Mouse (Mus musculus) frontal cortex, postnatal 10 days (tissue): ENCODE data around the gene Aaed1.
A peak's percentile ranks its signal among the peaks of the same experiment; 100 is the strongest.
"Not testable (repeated sequence)": the region's sequence is repeated elsewhere in the genome, so short reads cannot be mapped to it uniquely, and the experiment has no call there.

Experiments used
- DNase-seq, 2 experiments: peaks; one replicate each; pipeline ENCODE4 v3.0.0; 2022; ENCODE audit warnings: low spot score in 2 of 2, mixed read lengths in 1 of 2

Aaed1 gene

DNA sequence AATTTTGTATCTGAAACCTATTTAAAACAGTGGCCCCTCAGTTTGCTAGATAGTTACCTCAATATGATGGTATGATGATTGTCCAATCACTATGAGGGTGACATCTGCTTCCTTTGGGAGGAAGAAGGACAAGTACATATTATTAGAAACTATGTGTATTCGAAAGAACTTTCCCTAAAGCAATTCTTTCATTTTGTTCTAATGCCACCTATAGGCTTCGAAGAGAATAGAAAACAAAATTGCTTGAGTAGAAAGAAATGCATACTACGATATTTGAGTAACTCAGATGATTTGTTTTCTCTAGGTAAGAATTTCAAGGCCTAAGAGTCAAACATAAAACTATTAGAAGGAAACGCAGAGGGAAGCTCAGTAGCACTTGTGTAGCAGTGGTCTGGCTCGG lies 3.5 kb downstream of the Aaed1 start:
- no peak for DNase-seq

DNA sequence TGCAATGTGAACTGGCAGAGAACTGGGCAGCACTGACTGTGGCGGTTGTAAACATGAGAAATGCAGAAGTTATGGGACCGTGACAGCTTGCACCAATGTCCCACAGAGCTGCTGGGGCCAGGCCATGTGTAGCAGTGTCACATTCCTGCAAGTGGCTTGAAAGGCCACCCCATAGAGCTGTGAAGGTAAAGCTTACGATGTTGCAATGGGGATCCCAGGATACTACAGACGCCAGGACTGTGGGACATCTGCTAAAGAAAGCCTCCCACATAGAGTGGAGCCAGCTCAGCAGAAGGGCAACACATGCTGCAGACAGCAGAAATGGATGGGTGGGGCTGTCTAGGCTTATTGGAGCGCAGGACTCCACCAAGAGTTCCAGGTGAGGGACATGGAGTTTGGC lies 5.0 kb downstream of the Aaed1 start:
- DNase-seq: no peak

DNA sequence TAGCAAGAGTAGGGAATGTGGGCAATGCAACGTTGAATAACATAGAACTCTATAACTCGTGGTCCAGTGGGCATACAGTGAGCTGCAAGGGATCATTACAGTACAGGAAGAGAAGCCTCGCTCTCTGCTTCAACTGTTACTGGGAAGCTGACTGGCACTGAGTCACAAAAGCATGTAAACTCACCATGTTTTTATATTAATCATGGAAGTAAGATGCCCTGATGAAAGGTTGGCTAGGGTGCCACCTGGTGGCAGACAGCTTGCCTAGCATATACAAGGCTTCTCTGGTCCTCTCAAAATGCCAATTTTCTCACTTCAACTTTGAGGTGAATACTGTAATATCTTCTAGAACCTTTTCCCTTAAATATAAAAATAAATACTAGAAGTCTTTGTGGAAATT lies 6.4 kb downstream of the Aaed1 start:
- peak in 1 of 2 experiments; percentile 35 for DNase-seq

DNA sequence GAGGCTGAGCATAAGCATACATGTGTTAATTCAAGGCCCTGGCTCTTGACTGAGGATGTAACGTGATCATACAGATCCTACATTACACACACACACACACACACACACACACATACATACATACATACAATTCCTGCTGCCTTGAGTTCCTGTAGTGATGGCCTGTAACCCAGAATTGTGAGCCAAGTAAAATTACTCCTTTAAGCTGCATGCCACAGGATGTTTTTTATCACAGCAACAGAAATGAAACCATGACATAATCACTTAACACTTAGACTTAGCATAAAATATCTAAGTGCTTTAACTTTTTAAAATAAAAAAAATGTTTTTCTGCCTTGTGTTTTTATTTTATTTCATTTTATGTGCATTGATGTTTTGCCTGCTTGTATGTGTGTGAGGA lies 13.4 kb downstream of the Aaed1 start:
- DNase-seq: no peak

DNA sequence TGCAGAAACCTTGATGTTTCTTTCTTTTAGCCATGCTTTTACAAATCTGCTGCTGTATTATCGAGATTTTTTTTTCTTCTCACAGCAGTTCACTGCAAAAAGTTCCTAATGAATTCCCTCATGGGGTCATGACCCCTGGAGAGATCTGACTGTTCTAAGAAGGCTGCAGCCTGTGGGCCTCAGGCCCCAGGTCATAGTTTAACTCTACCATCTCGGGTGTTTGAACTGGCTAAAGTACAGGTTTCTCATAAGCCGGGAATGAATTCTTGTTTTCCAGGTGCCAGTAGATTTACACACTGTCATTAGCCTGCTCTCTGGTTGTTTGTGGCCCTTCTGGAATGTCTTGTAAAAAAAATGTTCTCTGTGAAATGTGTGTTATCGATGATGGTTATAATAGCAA lies 25.7 kb downstream of the Aaed1 start:
- no peak for DNase-seq

DNA sequence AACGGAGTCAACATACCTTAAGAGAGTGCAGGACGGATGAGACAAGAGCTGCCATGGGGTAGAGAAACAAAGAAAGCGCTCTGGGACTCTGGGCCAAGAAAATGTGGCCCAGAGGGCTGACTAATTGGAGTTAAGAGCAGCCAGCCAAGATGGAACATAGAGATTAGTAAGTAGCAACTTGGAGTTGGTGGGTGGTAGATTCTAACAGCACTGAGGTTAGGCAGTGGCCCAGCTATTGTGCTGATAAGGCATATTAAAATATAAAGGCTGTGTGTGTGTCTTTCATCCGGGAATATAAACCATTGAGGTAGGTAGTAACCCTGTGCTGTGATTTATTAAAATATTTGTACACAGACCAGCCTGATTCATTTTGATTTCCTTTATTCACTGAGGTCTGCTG lies 26.2 kb downstream of the Aaed1 start:
- no peak for DNase-seq

DNA sequence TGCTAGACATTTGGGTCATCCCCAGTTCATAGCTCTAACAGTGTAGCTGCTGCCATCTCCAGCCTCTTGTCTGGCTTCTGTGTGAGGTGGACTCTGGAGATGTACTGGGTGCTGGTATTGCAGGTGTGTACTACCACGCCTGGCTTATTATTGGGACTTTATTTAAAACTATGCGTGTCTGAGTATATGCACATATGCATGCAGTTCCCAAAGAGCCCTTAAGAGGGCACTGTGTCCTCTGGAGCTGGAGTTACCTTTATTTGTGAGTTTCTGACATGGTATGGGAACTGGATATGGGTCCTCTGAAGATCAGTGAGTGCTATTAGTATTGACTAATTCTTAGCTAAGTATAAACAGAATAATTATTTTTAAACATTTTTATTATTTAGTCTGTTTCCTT lies 27.8 kb downstream of the Aaed1 start:
- DNase-seq: no peak

DNA sequence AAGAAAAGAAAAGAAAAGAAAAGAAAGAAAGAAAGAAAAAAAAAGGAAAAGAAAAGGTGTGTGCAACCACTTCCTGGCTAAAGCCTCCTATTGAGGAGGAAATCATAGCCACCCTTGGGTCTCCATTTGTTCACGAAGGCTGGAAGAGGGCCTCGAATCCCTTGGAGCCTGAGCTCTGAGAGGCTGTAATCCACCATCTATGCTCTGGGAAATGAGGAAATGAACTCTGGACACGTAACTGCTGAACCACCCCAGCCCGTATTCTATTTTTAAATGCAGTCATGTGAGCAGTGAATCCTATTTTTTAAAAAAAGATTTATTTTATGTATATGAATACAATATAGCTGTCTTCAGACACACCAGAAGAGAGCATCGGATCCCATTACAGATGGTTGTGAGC lies 31.6 kb downstream of the Aaed1 start:
- DNase-seq: no peak

DNA sequence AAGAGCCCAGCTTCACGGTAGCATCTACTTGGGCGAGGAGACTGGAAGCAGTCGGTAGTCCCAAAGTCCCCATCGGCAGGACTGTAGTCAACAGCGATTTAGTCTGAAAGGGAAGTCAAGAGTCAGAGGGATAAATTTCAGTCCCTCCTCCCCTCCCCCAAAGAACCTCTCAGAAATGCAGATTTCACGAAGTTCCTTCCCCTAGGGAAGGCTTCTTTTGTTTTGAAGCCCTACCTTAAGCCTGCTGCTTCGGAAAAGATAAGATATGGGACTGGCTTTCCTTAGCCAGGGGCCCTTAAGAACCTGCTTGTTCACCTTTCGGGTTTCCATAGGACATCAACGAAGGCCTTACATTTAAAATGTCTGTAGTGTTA lies 36.8 kb downstream of the Aaed1 start:
- no peak for DNase-seq

DNA sequence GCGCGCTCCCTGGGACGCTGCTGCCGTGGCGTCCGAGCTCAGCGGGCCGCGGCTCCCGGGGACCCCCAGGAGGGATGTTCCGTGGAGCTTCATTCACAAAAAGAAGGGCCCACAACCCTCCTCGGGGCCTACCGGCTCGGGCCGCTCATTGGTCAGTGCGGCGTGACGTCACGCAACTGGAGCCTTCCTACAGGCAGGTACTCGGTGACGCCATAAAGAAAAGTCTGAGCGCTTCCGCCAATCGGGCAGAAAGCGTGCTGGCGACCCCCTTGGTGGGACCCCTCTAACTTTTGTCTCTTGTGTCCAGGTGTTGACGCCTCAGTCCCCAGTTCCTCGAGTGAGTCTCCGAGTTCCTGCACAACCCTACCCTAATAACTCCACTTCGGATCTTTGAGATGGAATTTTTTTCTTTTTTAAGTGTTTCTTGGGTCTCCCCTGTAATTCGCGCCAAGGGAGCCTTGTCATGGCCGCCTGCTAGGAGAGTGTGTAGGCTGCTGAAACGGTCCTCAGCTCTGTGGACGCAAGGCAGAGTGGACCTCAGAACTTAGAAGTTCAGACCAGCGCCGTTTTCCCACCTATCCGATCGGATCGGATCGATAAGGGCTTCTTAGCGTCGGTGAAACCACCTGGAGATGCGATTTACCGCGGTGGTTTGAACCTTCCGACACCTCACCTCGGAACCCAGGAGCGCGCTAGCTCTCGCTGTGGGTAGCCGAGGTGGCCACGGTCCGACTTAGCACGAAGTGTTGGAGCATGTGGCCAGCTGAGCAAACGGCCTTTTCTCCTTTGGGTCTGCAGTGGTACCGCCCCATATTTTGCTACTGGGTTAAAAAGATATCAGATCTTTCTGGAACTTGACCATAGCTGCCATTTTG lies 37.4 kb downstream of the Aaed1 start, which contains the start of gene Cdc14b:
TSS of gene Cdc14b (minus strand) at position 412 of the 875 bp plus-strand sequence.
- DNase-seq: peak; percentile 35 to 60

DNA sequence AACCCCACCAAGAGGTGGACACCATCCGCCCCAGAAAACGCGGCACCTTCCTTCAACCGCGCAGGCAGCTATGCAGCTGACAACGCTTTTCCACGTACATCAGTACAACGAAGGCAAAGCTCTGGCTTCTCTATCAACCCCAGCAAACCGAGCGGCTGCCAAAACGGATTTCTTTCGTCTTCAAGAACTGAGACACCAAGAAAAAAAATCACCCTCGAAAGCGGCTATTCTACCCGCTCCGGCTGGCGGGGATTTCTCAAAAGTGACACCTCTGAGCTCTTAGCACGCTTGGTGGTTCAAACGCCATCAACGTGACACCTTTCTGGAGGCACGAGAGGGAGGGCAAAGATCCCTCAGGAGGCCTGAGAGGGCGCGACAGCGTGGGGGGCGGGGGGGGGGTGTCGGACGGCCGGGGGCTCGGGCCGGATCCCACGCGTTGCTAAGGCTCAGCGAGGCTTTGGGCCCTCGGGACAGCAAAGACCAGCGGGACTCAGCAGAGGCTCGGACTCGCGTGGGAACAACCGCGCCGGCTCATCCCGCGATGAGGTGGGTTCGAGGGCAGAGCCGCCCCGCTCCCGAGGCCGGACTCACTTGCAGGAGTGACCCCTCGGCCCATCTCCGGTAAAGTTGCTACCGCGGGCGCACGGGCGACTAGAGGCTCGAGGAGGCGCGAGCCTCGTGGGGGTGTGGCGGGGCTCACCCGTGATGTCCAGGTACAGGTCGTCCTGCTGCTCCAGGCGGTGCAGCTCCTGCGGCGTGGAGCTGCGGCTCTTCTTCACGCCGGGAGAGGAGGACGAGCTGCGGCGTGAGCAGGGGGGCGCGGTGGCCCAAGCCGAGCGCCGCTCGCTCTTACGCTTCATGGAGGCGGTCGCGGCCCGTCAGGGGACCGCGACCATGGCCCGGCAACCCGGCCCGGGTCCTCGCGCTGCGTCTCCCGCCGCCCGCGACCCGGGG lies 38.3 kb downstream of the Aaed1 start:
- peak in 1 of 2 experiments; percentile 21 for DNase-seq

DNA sequence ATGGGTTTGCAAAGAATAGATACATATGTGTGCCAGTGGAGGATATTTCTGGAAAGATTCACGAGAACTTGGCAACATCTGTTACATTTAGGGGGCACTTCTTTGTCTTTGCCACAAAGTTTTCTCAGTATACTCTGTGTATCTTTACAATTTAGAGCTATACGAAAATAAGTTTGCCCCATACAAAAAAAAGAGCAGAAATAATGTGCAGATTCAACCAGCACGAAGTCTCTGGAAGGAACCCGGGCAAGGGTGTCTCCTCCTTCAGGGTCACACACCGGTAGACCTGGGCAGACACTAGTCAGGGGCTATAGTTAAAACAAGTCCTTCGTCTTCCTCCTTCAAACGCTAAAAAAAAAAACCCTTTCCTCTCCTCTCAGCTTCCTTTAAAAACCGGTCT lies 39.2 kb downstream of the Aaed1 start:
- DNase-seq: no peak

DNA sequence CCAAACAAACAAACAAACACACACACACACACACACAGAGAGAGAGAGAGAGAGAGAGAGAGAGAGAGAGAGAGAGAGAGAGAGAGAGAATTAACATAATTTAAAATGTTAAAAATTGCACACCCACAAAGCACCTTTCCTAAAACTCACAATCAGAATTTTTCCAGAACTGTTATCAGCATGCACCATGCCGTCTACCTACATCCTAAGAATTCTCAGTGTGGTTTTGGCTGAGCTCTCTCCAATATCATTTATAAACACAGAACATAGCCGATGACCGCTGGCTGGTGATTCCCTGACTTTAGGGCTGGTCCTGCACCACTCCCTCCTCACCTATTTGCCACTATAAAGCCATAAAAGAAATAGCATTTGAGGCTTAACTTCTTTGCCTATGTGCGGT lies 44.1 kb downstream of the Aaed1 start:
- no peak for DNase-seq

DNA sequence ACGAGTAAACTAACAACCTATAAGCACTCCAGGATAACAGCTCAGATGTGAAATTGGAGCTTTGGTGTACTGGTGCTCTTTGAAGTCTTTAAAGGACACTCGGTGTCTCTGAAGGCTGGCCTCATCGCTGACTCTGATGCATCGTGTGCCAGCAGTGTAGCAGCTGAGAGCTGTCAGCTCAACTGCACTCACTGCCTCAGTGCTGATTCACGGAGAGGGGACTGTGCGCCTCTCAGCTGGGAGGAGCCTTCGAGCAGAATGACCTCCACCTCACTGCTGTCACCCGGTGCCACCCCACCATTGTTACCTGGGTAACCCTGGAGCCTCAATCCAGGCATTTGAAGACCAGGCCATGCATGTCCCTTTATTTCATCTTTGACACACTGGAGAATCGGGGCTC lies 45.4 kb downstream of the Aaed1 start:
- no peak for DNase-seq

DNA sequence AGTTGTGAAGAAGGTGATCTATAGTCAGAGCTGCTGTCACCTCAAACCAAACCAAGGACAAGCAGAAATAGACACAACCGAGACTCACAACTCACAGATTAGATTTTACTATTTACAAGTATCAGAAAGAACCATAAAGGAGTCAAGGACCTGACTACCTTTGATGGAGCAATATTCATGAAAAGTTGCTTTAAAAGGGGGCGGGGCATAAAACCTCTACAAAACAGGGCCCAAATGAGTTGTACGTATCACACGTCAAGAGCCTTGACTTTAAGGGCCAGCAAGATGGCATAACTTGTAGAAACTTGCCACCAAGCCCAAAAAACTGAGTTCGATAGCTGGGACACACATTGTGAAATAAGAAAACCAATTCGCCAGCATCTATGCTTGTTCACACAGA lies 47.9 kb downstream of the Aaed1 start:
- DNase-seq: no peak

DNA sequence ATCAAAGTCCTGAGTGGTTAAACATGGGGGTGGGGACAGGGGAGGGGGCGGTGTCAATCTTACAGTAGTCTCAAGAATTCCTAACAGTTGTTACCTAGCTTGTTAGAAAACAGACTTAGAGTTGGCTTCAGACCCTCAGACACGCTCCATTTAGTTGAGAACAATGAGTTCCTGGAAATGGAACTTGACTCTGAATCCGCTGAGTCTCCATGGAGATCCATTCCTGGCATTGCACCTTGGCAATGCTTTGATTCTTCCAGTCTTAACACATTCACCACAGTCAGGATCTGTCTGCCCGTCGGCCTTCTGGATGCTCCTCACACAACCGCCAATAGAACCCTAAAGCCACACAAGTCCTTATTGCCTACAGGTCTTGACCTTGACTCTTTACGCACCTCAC lies 52.6 kb downstream of the Aaed1 start:
- DNase-seq: no peak

DNA sequence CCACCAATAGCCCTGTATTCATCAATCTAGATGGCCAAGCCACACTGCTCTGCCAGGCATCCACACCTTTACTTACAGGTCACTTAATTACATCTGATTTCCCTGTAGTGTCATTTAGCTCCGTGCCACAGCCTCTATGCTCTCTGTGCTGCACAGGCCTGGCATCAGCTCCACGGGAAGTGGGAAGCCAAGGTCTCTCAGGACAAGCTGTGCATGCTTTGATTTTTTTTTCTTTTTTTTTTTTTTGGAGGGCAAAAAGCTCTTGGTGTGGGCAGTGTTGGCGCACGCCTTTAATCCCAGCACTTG lies 54.0 kb downstream of the Aaed1 start:
- no peak for DNase-seq

DNA sequence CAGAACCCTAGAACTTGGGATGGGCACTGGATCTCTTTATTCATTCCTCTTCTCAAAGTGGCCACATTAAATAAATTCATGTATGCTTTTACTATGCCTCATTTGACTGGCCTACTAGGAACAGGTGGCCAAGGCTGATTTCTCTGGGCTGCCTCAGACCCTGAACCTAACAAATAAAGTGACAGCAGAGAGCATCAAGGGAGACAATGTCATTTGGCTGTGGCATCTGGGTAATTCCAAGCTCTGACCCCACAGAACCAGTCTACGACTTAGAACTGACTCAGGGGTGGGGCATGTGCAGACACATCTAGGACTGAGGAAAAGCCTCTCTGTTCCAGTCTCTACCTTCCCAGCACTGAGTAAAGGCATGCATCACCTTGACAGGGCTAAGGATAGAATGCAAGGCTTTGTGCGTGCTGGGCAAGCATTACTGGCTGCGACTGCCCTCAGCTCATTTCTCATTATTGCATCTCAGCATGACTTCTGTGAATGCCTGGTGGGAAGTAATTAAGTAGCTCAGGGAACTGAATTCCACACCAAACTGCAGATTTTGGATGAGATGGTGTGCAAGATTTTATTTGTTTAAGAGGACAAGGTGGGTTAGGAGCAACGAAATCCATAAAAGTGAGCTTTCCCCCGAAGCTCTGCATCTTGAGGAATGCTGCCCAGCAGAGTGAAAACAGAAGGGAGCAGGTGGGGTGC lies 54.5 kb downstream of the Aaed1 start:
- no peak for DNase-seq

DNA sequence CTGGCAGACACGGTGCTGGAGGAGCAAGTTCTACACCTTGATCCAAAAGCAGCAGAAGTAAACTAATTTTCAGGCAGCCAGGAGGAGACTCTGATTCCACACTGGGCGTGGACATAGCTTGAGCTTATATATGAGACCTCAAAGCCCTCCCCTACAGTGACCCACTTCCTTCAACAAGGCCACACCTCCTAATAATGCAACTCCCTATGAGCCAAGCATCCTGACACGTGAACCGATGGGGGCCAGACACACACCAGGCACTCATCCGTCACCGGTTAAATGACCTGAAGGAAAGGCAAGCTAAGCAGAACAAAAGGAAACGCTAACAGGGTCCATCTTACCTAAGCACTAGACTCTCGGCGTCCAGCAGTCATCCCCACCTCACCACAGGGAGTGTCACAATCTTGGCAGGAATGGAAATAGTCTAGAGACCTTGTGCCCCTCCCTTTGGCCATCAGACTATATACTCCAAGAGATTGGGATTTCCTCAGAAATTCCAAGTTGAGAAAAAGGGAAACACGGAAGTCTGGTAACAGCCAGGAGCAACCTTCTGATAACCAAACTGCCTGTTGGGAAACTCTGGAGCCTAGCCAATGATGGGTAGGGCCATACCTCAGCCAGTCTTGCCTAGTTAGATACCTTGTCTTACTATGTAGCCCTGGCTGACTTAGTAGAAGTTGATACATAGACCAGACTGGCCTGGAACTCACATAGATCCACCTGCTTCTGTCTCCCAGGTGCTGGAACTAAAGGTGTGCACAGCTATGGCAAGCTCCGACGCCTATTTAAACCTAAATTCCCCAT lies 55.3 kb downstream of the Aaed1 start:
- DNase-seq: no peak

DNA sequence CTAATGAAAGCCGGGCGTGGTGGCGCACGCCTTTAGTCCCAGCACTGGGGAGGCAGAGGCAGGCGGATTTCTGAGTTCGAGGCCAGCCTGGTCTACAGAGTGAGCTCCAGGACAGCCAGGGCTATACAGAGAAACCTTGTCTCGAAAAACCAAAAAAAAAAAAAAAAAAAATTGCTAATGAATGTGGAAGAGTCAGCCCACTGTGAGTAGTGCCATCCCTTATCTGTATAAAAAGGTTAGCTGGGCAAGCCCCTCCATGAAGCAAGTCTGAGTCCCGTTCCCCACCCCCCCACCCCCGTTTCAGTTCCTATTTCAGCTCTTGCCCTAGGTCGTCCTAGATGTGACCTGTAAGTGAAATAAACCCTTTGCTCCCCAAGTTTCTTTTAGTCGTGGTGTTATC lies 58.3 kb downstream of the Aaed1 start:
- DNase-seq: not testable (repeated sequence)

DNA sequence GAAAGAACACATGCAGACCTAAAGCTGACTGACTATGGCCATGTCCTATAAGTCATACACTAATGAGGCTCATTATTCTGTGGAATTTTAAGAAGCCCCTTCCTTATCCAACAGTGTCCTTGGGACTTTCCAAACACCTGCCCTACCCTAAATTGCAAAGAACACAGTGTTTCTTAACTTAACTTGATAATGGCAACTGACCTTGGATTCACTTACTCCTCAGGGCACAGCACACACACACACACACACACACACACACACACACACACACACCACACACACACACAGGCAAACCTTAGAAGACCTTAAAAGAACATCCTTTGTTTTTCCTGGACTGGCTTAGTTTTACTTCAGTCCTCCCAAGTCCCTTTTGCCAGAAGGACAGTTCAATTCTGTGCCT lies 58.8 kb downstream of the Aaed1 start:
- no peak for DNase-seq
